Mouse (Mus musculus) heart, adult 9 months (tissue): ENCODE results near the gene Rnf43.

ENCODE experiments used
- DNase-seq, 2 experiments: peaks; one replicate each; pipeline ENCODE4 v3.0.0; 2022; ENCODE audit warnings: low spot score in 2 of 2

Gene Rnf43

DNA sequence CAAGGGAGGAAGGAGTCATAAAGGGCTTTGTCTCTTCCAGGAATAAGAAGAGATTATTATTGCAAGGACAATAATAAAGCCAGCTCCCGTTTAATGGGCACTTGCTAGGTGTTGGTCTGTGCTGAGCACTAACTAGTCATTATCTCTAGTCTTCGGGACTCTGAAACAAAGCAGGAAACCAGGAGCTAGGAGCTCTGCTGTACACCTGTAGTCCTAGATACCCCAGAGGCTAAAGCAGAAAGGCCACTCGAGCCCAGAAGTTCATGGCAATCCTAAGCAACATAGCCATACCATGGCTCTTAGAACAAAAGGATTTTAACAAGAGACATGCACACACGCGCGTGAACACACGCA lies 47.7 kb downstream of the Rnf43 start:
- DNase-seq = no peak

DNA sequence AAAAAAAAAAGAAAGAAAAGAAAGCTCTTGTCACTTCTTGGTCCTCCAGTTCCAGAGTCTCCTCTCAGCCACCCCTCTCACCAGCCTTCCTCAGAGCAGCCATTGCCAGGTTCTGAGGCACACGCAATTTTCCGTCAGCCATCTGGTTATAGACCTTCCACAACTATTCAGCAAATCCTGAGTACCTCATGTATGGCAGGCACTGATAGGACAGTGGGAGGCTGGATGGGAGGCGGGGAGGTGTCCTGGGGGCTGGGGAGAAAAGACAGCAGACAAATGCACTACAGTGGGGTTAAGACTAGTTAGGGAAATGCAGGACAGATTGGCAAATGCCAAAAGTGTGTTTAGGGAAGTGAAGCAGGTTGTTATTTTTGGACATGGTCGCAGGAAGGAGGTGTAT lies 49.7 kb downstream of the Rnf43 start:
- DNase-seq = no peak

DNA sequence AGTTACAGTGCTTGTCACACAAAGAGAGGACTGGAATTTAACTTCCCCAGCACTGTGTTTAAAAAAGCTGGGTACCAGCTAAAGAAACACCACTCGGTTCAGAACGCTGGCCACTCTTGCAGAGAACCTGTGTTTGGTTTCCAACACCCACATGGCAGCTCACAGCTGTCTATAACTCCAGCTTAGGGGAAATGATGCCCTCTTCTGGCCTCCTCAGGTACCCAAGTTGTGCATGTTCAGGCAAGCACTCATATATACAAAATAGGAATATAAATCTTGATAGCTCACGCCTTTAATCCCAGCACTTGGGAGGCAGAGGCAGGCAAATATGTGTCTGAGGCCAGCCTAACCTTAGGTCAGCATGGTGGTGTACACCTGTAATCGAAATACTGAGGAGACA lies 53.5 kb downstream of the Rnf43 start:
- DNase-seq = no peak

DNA sequence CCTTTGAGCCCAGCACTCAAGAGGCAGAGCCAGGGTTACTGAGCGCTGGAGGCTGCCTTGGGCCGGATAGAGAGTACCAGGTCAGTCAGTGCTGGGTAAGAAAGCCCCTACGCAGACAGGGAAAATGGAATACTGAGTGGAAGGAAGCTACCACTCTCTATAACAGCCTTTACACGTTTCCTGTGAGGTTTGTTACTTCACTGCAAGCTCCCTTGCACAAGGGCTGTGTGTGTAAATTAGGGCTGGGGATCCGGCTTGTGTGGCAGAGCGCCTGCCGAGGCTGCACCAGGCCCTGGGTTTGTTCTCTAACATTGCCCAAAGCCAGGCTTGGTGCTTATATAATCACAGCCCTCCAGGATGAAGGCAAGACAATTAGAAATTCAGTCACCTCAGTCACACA lies 57.0 kb downstream of the Rnf43 start:
- no peak for DNase-seq

DNA sequence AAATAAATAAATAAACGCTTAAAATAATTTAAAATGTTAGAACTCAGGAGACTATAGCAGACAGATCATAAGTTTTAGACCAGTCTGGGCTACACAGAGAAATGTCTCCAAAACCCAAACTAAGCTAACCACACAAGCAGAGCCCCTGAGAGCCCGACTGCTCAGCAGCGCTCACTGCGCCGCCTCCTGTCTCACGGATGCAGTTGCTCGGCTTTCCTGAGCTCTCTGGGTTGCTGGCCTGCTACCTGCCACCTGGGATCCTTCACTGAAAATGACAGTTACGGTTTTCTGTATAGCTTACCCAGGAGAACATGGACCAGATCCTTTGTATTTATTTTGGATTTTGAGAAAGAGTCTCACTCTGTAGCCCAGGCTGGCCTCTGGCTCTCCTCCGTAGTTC lies 57.8 kb downstream of the Rnf43 start:
- no peak for DNase-seq

DNA sequence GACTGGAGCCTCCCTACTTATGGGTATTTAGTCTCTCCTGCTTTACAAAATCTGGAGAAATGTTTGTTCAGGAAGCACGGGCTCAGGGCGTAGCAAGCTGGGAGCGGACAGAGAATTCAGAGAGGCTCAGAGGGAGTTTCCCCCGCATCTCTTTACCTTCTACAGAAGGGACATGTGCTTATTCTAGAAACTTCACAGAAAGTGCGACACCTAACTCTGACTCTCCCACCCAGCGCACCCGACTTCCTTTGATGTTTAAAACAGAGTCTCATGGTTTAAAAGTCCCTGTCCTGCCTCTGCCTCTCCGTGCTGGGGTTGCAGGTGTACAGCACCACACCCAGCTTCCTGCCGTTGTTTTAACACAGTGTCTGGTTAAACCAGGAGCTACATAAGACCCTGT lies 58.3 kb downstream of the Rnf43 start:
- no peak for DNase-seq

DNA sequence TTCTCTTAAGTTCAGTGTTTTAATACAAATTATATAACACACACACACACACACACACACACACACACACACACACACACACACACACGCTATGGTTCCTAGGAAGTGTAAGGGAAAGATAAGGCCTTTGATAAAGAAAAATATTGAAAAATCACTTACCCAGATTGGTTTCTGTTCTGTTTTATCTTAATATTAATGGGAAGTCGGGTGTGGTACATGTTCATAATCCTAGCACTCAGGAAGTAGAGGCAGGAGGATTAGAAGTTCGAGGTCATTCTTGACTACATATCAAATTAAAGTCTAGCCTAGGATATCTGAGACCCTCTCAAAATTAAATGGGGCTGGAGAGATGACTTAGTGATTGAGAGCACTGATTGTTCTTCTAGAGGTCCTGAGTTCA lies 59.6 kb downstream of the Rnf43 start:
- DNase-seq = no peak

DNA sequence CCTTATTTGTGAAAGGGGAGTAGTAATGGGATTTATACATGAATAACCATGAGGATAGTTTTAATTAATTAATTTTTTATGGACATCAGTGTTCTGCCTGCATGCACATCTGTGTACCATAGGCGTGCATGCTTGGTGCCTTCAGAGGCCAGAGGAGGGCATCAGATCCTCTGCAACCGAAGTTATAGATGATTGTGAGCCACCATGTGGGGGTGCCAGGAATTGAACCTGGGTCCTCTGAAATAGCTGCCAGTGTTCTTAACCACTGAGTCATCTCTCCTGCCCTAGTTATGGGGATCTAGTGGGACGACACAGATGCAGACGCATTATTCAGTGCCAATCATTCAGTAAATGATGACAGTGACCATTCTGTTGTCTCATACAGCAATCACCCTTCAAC lies 60.4 kb downstream of the Rnf43 start:
- DNase-seq = no peak

DNA sequence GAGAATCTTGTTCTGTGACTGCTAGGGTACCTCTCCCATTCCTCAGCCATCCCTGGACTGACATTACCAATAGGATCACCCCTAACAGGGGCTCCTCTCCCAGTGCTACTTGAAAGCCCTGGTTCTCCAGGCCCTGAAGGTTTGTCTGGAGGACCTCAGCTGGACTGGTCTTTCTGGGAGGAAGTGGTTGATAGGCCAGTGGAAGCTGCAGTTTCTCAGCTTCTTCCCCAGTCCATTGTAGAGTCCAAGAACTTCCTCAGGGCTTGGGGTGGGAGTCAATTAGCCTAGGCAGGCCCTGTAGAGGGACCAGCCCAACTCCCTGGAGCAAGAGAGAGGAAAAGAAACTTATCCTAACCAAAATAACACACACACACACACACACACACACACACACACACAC lies 63.0 kb downstream of the Rnf43 start:
- no peak for DNase-seq

DNA sequence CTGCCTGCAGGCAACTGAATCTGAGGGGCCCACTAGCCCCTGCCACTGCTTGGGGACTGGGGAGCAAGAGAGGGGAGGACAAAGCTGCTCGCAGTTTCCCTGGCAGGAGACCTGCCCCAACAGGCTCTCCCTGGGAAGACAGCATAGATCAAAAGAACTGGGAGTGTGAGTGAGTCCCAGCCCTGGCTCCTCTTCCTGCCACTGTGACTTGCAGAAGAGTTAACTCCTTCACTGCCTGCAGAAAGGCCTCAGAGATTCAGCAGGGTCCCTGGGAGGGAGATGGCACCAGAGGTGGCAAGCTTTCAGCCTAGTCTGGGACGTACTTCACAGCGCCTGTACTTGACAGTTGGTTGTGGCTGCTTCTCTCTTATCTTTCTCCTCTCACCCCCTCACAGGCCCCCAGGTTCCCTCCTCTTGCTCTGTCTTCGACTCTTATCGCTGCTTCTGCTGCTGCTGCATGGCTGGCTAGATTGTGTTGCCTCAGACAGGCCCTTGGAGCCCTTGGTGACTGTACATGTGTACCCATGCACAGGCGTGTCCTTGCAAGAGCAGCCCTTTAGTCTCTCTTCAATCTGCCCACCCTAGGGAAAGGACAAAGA lies 63.5 kb downstream of the Rnf43 start:
- no peak for DNase-seq

DNA sequence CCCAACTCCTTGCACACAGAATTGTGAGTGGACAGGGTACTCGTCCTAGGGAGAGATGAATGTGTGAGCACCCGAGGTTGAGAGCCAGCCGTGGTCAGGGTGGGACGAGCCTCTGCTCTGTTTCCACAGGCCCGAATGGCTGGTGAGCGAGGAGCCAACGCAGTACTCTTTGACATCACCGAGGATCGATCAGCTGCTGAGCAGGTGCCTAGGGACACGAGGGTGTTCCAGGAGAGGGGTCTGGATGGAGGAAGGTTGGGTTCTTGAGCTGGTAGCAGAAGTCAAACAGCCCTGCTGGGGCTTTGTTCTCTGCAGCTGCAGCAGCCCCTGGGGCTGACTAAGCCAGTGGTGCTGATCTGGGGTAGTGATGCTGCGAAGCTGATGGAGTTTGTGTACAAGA lies 64.5 kb downstream of the Rnf43 start:
- no peak for DNase-seq

DNA sequence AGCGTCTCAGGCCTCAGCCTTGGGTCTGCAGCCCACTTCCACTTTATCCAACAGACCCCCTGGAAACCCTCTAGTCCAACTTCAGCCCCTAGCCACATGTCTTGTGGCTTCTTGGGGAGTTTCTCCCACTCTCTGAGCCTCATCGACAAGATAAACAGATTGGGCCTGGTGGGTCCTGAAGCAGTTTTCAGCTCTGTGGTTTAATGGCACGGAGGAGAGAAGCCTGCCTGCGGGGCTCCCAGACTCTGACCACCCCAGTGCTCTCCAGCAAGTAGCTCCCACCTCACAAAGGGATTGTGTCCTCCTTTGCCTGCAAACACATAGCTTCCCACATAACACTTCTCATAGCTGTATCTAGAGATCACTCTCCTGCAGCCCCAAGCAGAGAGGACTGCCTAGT lies 64.9 kb downstream of the Rnf43 start:
- no peak for DNase-seq

DNA sequence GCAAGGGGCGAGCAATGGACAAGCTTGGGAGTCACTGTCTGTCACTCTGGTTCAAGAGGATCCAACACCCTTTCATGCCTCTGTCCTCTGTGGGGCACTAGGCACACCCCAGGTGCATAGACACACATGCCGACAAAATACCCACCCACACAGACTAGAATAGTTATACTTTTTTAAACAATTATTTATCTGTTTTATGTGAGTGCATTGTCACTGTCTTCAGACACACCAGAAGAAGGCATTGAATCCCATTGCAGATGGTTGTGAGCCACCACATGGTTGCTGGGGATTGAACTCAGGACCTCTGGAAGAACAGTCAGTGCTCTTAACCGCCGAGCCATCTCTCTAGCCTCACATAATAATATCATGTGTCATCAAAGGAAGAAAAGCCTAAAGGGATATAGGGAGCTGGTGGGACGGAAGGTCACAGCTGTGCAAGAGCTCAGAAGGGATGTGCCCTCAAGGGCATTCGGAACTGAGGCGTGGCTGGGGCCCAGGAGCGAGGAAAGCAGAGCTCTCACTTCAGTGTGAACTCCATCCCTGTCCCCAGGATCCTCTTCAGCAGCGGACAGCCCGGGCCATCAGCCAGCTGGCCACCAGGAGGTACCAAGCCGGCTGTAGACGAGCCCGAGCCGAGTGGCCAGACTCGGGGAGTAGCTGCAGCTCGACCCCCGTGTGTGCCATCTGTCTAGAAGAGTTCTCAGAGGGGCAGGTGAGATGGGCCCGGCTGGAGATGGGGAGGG lies 66.5 kb downstream of the Rnf43 start:
- DNase-seq = no peak

DNA sequence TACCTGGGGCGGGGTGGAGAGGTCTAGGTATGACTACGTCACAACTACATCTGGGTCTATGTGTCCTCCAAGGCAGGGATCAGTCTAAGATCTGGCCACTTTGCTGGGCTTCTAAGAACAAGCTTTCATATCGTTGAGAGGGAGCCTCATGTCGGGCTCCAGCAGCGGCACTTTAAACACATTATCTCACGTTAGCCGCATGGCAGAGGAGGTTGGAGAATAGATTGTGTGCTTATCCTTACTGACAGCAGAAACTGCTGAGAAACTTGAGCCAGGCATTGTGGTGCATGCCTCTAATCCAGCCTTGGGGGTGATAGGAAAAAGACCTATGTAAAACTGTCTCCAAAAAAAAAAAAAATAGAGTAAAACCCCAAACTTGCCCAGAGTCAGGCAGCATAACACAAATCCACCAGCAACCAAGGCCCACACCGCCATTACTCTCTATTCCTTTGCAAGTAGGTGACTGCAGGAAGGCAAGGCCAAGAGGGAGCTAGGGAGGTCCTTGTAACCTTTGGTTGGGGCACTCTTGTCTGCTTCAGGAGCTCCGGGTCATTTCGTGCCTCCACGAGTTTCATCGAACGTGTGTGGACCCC lies 67.2 kb downstream of the Rnf43 start:
- DNase-seq = no peak

DNA sequence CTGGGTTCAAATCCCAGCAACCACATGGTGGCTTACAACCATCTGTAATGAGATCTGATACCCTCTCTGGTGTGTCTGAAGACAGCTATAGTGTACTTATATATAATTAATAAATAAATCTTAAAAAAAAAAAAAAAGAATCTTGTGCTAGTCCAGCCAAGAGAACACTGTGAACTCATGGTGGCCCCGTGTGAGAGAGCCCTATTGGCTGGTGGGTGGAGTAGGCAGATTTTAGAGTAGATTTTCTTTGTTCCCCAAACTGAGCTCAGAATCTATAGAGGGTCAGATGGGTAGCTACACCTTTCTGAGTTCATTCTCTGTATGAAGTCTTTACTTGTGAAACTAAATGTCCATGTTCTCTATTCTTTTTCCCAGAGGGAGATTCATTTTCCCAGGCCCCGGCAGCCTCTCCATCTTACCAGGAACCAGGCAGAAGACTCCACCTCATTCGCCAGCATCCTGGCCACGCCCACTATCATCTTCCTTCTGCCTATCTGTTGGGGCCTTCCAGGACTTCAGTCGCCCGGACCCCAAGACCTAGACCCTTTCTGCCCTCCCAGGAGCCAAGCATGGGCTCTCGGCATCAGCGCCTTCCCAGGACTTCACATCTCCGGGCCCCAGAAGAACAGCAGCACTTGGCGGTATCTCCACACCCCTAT lies 68.3 kb downstream of the Rnf43 start:
- no peak for DNase-seq

DNA sequence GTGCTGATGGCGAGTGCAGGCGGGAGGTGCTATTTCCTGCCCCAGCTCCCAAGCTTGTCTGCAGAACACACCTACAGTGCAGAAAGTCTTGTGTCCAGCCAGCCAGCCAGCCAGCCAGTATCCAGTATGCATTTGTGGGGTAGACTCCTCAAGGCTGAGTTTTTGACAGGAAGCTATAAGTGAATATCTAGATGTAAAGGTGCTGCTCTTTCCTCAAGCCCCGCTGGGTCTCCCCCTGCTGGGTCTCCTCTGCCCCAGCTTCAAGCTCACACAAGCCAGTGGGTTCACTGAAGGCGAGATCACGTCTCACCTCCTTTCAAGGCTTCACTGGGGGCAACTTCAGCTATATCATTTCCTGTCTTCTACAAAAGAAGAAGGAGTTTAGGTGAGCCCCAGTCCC lies 71.8 kb downstream of the Rnf43 start:
- DNase-seq = no peak

DNA sequence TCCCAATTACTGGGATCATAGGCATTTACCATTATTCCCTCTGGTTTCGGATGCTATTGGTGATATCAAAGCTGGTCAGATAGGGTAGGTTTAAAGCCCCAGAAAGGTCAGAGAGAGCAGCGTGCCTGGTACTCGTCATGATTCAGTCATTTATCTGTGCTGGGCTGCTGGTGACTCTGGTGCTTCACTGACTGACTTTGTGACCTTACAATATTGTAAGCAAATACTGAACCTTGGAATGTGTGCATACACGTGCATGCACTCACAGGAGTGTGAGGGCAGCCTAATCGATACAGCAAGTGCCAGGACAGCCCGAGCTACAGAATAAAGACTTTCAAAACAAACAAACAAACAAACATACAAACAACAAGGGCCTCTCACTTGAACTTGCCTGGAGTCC lies 73.2 kb downstream of the Rnf43 start:
- DNase-seq = no peak

DNA sequence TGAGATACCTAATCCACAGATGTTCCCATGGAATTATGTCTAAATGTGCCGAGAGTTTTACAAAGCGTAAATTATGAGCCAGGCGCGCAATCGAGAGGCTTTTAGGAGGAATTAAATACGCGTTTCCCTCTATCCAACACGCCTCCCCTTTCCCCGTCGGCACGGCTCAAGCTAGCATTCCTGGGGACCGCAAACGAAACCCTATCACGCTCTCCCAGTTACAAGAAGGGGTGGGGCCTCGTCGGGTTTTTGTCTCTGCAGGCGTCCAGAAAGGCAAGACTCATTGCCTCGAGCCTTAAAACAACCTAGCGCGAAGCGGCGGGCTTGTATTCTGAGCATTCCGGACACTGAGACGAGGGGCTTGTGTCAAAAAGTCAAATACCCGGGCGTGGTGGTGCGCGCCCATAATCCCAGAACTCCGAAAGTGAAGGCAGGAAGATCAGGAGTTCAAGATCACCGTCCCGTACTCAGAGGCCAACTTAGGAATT lies 74.2 kb downstream of the Rnf43 start:
- peak in 1 of 2 experiments; percentile 59 for DNase-seq

DNA sequence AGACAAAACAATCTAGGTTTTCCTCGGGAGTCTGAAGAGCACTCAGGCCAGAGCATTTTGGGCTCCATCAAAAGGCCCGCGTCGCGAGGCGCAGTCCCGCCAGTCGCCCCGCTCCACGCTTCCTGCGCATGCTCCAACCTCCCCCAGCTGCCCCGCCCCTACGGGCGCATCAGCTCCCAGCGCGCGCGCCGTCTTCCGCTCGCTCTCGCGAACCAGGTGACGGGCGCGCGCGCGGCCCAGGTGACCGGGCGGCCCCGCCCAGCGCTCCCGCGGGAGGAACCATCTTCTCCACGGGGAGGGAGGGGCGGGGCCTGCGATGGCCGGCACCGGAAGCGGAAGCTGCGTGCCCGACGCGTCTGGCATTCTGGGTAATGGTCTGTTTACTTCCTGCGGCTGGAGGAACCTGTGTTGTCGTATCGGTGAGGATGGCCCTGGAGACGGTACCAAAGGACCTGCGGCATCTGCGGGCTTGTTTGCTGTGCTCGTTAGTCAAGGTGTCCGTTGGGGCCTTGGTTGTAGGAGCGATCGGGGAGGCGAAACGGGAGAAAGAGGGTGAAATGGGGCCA lies 74.7 kb downstream of the Rnf43 start, which contains the start of gene Supt4a:
TSS of gene Supt4a (plus strand) at position 378 of the 566 bp plus-strand sequence.
- peak; percentile 91 to 97 for DNase-seq

DNA sequence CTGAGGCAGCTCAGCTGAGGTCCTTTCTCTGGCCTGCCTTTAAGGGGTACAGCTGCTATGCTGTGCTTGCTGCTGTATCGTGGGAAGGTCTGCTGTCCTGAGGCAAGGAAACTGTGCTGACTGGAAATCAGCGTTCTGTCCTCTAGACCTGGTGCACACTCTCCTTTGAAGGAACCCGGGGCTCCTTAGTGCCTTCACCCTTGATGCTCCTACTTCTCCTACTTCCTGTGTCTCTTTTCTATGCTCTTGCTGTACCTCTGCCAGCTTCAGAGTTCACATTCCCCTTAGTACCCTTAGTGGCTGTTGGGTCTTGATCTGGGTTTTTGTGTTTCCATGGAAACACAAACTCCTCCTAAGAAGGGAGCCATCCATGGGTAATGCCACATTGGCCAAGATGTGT lies 81.2 kb downstream of the Rnf43 start:
- no peak for DNase-seq

DNA sequence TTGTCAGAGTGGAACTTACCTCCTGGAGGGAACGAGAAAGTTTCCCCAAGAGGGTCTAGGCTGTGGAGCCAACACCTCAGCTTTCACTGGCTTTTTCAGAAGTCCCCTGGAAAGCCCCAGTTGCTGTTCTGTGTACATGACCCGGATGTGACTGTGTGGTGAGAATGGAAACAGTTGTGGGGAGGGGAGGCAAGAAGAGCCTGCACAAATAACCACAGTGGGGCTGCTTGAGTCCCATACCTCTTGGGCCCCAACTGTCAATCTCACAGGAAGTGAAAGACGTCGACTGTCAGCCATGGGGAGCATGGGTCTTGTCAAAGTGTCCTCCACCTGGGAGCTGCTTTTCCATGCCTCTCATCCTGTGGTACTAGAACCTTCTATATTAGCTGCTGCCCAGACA lies 82.4 kb downstream of the Rnf43 start:
- no peak for DNase-seq
